Mouse (Mus musculus) G1E (cell line): ENCODE measurements around the gene Abcg1.

Source experiments
- CTCF ChIP-seq: IDR thresholded peaks from 2 replicates; pipeline ENCODE4 v1.5.1; 2012; ENCODE audit warnings: low read depth, low read length, inconsistent platforms, mixed read lengths
- GATA2 ChIP-seq: IDR thresholded peaks from 2 replicates; pipeline ENCODE4 v1.6.1; 2012; ENCODE audit warnings: low read depth, low read length, inconsistent platforms, borderline replicate concordance
- POLR2AphosphoS5 ChIP-seq: IDR thresholded peaks from 2 replicates; pipeline ENCODE4 v1.6.1; 2012; ENCODE audit warnings: low read depth, low read length, inconsistent platforms; ENCODE audit not compliant: insufficient replicate concordance

- no peak for TF ChIP-seq CTCF
- TF ChIP-seq GATA2 = no peak
- no peak for TF ChIP-seq POLR2AphosphoS5
These were observed 33.2 kb upstream of the Abcg1 start for GRCm38 (mm10) chr17:31024125-31024781.
